Mouse (Mus musculus) 3T3-L1 (cell line): ENCODE measurements around the gene Zdhhc24.

Source experiments
- DNase-seq: peaks from one replicate; pipeline ENCODE4 v3.0.0-alpha.2; 2015; ENCODE audit warnings: low read depth, low spot score

Zdhhc24 gene

GRCm38 (mm10) chr19:4877785-4878184 is 683 bp upstream of the Zdhhc24 start, which contains the start of gene Actn3:
Gene Actn3, minus strand, starts transcription at chr19:4877909.
- no peak for DNase-seq

- peak; percentile 13 for DNase-seq
These were observed 846 bp downstream of the Zdhhc24 start for GRCm38 (mm10) chr19:4879324-4879703.

GRCm38 (mm10) chr19:4883961-4884360 is 5.5 kb downstream of the Zdhhc24 start:
- DNase-seq, result no peak

- no peak for DNase-seq
These were observed 11.3 kb downstream of the Zdhhc24 start for GRCm38 (mm10) chr19:4889791-4890190.

- DNase-seq, result no peak
These were observed 13.3 kb downstream of the Zdhhc24 start for GRCm38 (mm10) chr19:4891798-4892197.

- DNase-seq, result no peak
These were observed 18.5 kb downstream of the Zdhhc24 start for GRCm38 (mm10) chr19:4896780-4897520.

- DNase-seq, result no peak
These were observed 20.5 kb downstream of the Zdhhc24 start for GRCm38 (mm10) chr19:4898972-4899371.

- no peak for DNase-seq
These were observed 21.4 kb downstream of the Zdhhc24 start for GRCm38 (mm10) chr19:4899888-4900287.

- peak; percentile 84 for DNase-seq
These were observed 27.7 kb downstream of the Zdhhc24 start, which contains the start of gene Bbs1 for GRCm38 (mm10) chr19:4905979-4906794. Gene Bbs1, minus strand, starts transcription at chr19:4906628.

GRCm38 (mm10) chr19:4908107-4908506 is 29.6 kb downstream of the Zdhhc24 start:
- DNase-seq, result peak; percentile 62

- DNase-seq, result no peak
These were observed 30.9 kb downstream of the Zdhhc24 start for GRCm38 (mm10) chr19:4909376-4909775.

- no peak for DNase-seq
These were observed 37.6 kb downstream of the Zdhhc24 start for GRCm38 (mm10) chr19:4915924-4916603.

GRCm38 (mm10) chr19:4916827-4917226 is 38.4 kb downstream of the Zdhhc24 start:
- DNase-seq, result no peak

GRCm38 (mm10) chr19:4919652-4920051 is 41.2 kb downstream of the Zdhhc24 start:
- no peak for DNase-seq

- no peak for DNase-seq
These were observed 46.8 kb downstream of the Zdhhc24 start for GRCm38 (mm10) chr19:4925121-4925860.

- DNase-seq, result peak; percentile 99
These were observed 49.5 kb downstream of the Zdhhc24 start, which contains the start of gene Dpp3 for GRCm38 (mm10) chr19:4927904-4928531. Gene Dpp3, minus strand, starts transcription at chr19:4928287.

- DNase-seq, result peak; percentile 46
These were observed 50.3 kb downstream of the Zdhhc24 start for GRCm38 (mm10) chr19:4928781-4929180.
